Mouse (Mus musculus): ENCODE results near the gene Vasn. TPM values are rescaled to one million over a fixed set of nuclear protein-coding genes. Genes with fewer than 3 reads are reported as not detected.

Gene Vasn
- total and polyA plus RNA-seq, 3 experiments, result 2.0 to 5.0 (median 2.2) TPM

DNA sequence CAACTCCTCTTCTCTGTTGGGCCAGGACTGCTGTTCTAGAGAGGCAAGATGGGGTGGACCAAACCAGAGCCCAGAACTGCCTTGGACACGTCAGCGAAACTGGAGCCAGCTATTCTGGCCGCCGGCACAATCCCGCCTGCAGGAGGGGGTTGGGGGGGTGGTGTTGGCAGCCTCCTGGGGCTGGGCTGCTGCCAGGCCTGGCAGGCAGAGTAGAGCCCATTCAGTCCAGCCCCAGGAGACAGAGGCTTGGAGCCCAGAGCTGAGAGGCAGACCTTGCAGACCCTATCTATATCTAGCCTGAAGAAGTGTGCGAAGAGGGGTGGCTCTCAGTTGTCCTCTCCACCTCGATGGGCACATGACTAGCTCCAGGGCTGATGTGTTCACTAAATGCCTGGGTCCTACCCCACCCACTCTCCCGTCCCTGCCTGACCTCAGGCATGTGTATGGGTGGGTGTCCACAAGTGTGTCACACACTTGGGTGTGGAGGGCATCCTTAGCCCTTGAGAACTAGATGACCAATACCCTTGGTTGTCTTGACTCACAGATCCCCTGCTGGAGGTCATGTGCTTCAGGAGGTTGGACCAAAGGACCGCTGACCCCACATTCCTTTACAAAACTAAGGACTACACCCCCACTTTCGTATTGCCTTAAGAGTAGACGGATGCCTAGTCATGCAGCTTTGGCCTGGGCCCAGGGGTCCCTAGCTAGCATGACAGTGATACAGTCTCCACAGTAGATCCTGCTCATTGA, 4.1 kb downstream of the Vasn start:
- dilution Hi-C loops (cut with MboI; ENCODE audit: extremely low pct_ligation_motif_present, extremely low pct_unique_long_range_greater_than_20kb, low sequenced_read_pairs) (no loop called here), in situ Hi-C loops (cut with MboI; ENCODE audit: low pct_ligation_motif_present, low pct_unique_long_range_greater_than_20kb, low sequenced_read_pairs) (loop anchor here (25.0 kb wide), 1 partner anchor 493 kb away; the partner anchor contains the start of genes Ppl and Sec14l5)
- no peak for DNase-seq (ENCODE audit: extremely low read depth)
- Histone ChIP-seq H3K4me1 (ENCODE audit: control insufficient read depth in 1 of 2, insufficient read depth in 2 of 2) (peaks cover 16 to 31% of the 10 kb centered on the region in 2 experiments), H3K79me2 (replicated peaks; ENCODE audit: control insufficient read depth, extremely low read depth, insufficient read depth, poor library complexity, severe bottlenecking) (no peaks in the 10 kb centered on the region), H3K9me3 (replicated peaks; ENCODE audit: low read length) (no peaks in the 10 kb centered on the region), H3K27ac (ENCODE audit: insufficient read depth, low read depth) (no peak overlapping the region), H3K36me3 (replicated peaks in 1 of 2; ENCODE audit: control insufficient read depth in 1 of 2, insufficient read depth in 1 of 2, low read length in 1 of 2) (peaks cover 17 to 81% of the 10 kb centered on the region in 2 experiments), H3K4me3 (replicated peaks in 1 of 3; ENCODE audit: low read depth in 2 of 3, low read length in 2 of 3, poor library complexity in 1 of 3) (no peak overlapping the region), H3K4me2 (ENCODE audit: insufficient read depth, low read depth, poor library complexity, severe bottlenecking) (no peak overlapping the region), H3K9ac (ENCODE audit: insufficient read depth, low read depth) (no peak overlapping the region), H3K27me3 (replicated peaks) (no peaks in the 10 kb centered on the region)
- no peak for TF ChIP-seq PAX5 (IDR thresholded peaks at IDR 0.05; ENCODE audit: low read length)
- TF ChIP-seq HCFC1 (IDR thresholded peaks at IDR 0.05; ENCODE audit: low read depth, low read length), result no peak
- no peak for TF ChIP-seq BHLHE40 (IDR thresholded peaks at IDR 0.05; ENCODE audit: low read depth, low read length)
- no peak for TF ChIP-seq MAFK (IDR thresholded peaks at IDR 0.05; ENCODE audit: insufficient replicate concordance, low read length)
- TF ChIP-seq EP300 (IDR thresholded peaks at IDR 0.05; ENCODE audit: low read length), result no peak
- TF ChIP-seq GABPA (IDR thresholded peaks at IDR 0.05; ENCODE audit: insufficient replicate concordance, low read depth, low read length), result no peak
- no peak for TF ChIP-seq JUND (conservative IDR thresholded peaks at IDR 0.05; ENCODE audit: low read depth, low read length)
- no peak for TF ChIP-seq USF2 (conservative IDR thresholded peaks at IDR 0.05; ENCODE audit: low read depth, low read length)

DNA sequence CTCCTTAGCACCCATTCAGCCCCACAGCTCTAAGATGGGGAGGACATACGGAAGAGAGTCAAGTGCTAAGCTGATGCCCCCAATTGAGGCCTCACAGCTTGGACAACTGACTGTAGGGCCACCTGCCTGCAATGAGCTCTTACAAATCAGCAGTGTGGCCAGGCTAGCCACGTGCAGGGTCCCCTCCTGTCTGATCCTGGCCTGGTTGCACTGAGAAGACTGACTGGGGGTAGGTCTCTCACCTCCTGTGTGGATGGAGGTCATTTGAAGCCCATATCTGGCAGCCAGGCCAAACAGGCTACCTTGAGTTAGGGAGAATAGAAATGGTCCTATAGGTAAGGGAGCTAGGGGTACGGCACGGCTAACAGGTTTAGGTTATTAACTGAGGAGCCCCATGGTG, 6.1 kb downstream of the Vasn start:
- H3K4me1 ChIP-seq (ENCODE audit: control insufficient read depth in 1 of 2, insufficient read depth in 2 of 2), result peaks cover 10 to 13% of the 10 kb centered on the region in 2 experiments

DNA sequence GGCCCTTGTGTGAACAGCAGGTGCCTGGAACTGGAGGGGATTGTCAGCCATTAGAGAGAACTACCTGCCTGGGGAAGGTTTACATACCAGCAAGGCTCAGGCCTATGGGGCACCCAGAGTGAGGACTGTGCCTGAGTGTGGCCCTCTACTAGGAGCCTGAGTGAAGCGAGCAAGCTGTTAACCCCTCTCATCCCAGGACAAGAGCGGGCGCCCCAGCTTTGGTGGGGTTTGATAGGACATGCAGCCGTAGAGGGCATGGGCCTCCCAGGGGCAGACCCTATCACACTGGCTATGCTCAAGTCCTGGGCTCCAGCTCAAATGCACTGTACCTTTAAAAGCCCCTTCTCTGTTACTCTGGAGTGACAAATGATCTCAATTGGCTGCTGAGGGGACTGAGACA, 7.1 kb downstream of the Vasn start:
- no peak for DNase-seq (ENCODE audit: extremely low read depth)
- Histone ChIP-seq H3K4me3 (replicated peaks in 1 of 3; ENCODE audit: low read depth in 2 of 3, low read length in 2 of 3, poor library complexity in 1 of 3) (no peak overlapping the region), H3K27ac (ENCODE audit: insufficient read depth, low read depth) (no peak overlapping the region), H3K9me3 (replicated peaks; ENCODE audit: low read length) (no peaks in the 10 kb centered on the region), H3K4me2 (ENCODE audit: insufficient read depth, low read depth, poor library complexity, severe bottlenecking) (no peak overlapping the region), H3K9ac (ENCODE audit: insufficient read depth, low read depth) (no peak overlapping the region), H3K4me1 (ENCODE audit: control insufficient read depth in 1 of 2, insufficient read depth in 2 of 2) (peaks cover under 1 to 4% of the 10 kb centered on the region in 2 experiments; a peak in 2 of 4 replicates), H3K79me2 (replicated peaks; ENCODE audit: control insufficient read depth, extremely low read depth, insufficient read depth, poor library complexity, severe bottlenecking) (no peaks in the 10 kb centered on the region), H3K36me3 (replicated peaks in 1 of 2; ENCODE audit: control insufficient read depth in 1 of 2, insufficient read depth in 1 of 2, low read length in 1 of 2) (peaks cover 43 to 98% of the 10 kb centered on the region in 2 experiments), H3K27me3 (replicated peaks) (no peaks in the 10 kb centered on the region)
- in situ Hi-C loops (cut with MboI; ENCODE audit: low pct_ligation_motif_present, low pct_unique_long_range_greater_than_20kb, low sequenced_read_pairs) (loop anchor here (25.0 kb wide), 1 partner anchor 490 kb away; the partner anchor contains the start of genes Ppl and Sec14l5), dilution Hi-C loops (cut with MboI; ENCODE audit: extremely low pct_ligation_motif_present, extremely low pct_unique_long_range_greater_than_20kb, low sequenced_read_pairs) (no loop called here)
- TF ChIP-seq MAZ (IDR thresholded peaks at IDR 0.05; ENCODE audit: low read depth, low read length), result no peak
- no peak for TF ChIP-seq MAFK (IDR thresholded peaks at IDR 0.05; ENCODE audit: insufficient replicate concordance, low read length)
- no peak for TF ChIP-seq PAX5 (IDR thresholded peaks at IDR 0.05; ENCODE audit: low read length)
- no peak for TF ChIP-seq KAT2A (IDR thresholded peaks at IDR 0.05; ENCODE audit: insufficient replicate concordance, low read length)
- TF ChIP-seq RAD21 (IDR thresholded peaks at IDR 0.05; ENCODE audit: low read depth, low read length), result no peak
- TF ChIP-seq MEF2A (IDR thresholded peaks at IDR 0.05; ENCODE audit: borderline replicate concordance, low read depth, low read length), result no peak

More for the DNA sequence above, 6.1 kb downstream of the Vasn start:
- dilution Hi-C loops (cut with MboI; ENCODE audit: extremely low pct_ligation_motif_present, extremely low pct_unique_long_range_greater_than_20kb, low sequenced_read_pairs) (no loop called here), in situ Hi-C loops (cut with MboI; ENCODE audit: low pct_ligation_motif_present, low pct_unique_long_range_greater_than_20kb, low sequenced_read_pairs) (loop anchor here (25.0 kb wide), 1 partner anchor 491 kb away; the partner anchor contains the start of genes Ppl and Sec14l5)
- H3K4me2 ChIP-seq (ENCODE audit: insufficient read depth, low read depth, poor library complexity, severe bottlenecking), result no peak overlapping the region
- H3K27ac ChIP-seq (ENCODE audit: insufficient read depth, low read depth), result no peak overlapping the region
- no peak overlapping the region for H3K9ac ChIP-seq (ENCODE audit: insufficient read depth, low read depth)
- no peaks in the 10 kb centered on the region for H3K27me3 ChIP-seq (replicated peaks)
- H3K4me3 ChIP-seq (replicated peaks in 1 of 3; ENCODE audit: low read depth in 2 of 3, low read length in 2 of 3, poor library complexity in 1 of 3), result no peak overlapping the region
- peaks cover 34 to 98% of the 10 kb centered on the region in 2 experiments for H3K36me3 ChIP-seq (replicated peaks in 1 of 2; ENCODE audit: control insufficient read depth in 1 of 2, insufficient read depth in 1 of 2, low read length in 1 of 2)
- no peaks in the 10 kb centered on the region for H3K9me3 ChIP-seq (replicated peaks; ENCODE audit: low read length)
- DNase-seq (ENCODE audit: extremely low read depth), result no peak
- no peaks in the 10 kb centered on the region for H3K79me2 ChIP-seq (replicated peaks; ENCODE audit: control insufficient read depth, extremely low read depth, insufficient read depth, poor library complexity, severe bottlenecking)
- no peak for TF ChIP-seq KAT2A (IDR thresholded peaks at IDR 0.05; ENCODE audit: insufficient replicate concordance, low read length)
- no peak for TF ChIP-seq UBTF (IDR thresholded peaks at IDR 0.05; ENCODE audit: low read depth, low read length)

Measured in CH12.LX (cell line).